15 mouse cellular contexts compared by ENCODE assay signal in the genomic region with DNA sequence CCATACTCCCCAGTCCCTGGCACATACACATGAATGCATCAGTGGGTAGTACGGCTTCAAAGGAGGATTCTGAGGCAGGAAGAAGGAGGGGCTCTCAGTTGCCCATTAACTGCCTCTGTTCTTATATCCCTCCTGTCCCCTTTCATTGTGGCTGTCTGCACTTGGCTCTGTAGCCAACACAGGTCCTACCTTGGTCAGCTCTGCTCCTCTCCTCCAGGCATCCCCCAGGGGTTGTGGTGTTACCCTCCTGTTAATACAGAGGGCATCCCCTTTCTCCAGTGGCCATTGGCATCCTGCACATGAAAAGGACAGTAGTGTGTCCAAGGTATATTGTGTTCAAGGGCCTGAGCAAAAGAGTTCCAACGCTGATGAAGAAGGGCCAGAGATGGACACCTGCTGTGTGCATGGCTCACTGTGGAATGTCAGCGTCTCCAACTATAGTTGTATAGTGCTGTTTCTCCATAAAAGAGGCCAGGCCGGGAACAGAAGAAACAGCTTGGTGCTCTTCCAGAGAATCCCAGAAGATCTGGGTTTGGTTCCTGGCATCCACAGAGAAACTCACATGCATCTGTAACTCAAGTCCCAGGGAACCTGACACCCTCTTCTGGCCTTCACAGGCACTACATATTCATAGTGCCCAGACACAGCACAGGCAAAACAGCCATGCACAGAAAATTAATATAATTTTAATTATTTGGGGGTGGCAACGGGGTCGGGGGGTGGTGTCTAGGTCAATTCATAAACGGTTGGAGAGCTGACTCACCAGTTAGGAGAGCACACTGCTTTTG. TPM values are rescaled to one million over a fixed set of nuclear protein-coding genes. Genes with fewer than 3 reads are reported as not detected.
A peak's percentile ranks its signal among the peaks of the same experiment; 100 is the strongest.
DNase-seq lines count a peak whose midpoint lies in the region; ATAC-seq and TF ChIP-seq lines count a peak whose summit lies in the region.
"Had no signal": no experiment of that assay in that cellular context is flagged by ENCODE, and none has a peak within 500 bp of the region (broad histone marks: within the 10 kb centered on the region; RNA-seq: fewer than 3 reads in every experiment).

No protein-coding gene starts in this region.

- DNase-seq in heart, adult 8-10 months (ENCODE audit: low spot score), result no peak
- DNase-seq in lung, postnatal 0 days (ENCODE audit: low spot score), result no peak
- no peak for DNase-seq in lung, adult 18-20 months
- peak; percentile 34 for DNase-seq in c-Kit-positive CD71-positive TER-119-positive erythroid progenitor cells, embryonic 14.5 days (ENCODE audit: low spot score)
- DNase-seq in naive thymus-derived CD4-positive, alpha-beta T cell, adult 2 months (ENCODE audit: low read depth), result peak; percentile 52
- DNase-seq in embryo, embryonic 11 days, result no peak
- DNase-seq in ovary, postnatal 14 days (ENCODE audit: low spot score), result no peak
- DNase-seq: cerebellum, postnatal 10 days; kidney, postnatal 14 days; spleen, adult 18-20 months had no signal

- no peak for ATAC-seq in heart, embryonic 12.5 days (ENCODE audit: insufficient number of reproducible peaks, low FRiP score)
- no peak for ATAC-seq in lung, postnatal 0 days

- H3K36me3 ChIP-seq in heart, embryonic 12.5 days, result peaks cover 18% of the 10 kb centered on the region
- H3K36me3 ChIP-seq in lung, postnatal 0 days (ENCODE audit: insufficient read depth, low read length), result no peaks in the 10 kb centered on the region
- H3K36me3 ChIP-seq: embryonic facial prominence, embryonic 15.5 days had no signal

- peaks cover 49% of the 10 kb centered on the region for H3K4me1 ChIP-seq in heart, embryonic 12.5 days (replicated peaks)
- H3K4me1 ChIP-seq in lung, postnatal 0 days (ENCODE audit: insufficient read depth, low read depth, low read length), result peaks cover 8% of the 10 kb centered on the region; the same call in 1 of the 2 replicates
- H3K4me1 ChIP-seq: embryonic facial prominence, embryonic 15.5 days had no signal

- TF ChIP-seq CTCF in lung, postnatal 0 days (IDR thresholded peaks at IDR 0.05), result peak; percentile 31

- H3K27ac ChIP-seq in heart, embryonic 12.5 days (ENCODE audit: poor library complexity, severe bottlenecking), result no peak overlapping the region
- H3K27ac ChIP-seq in lung, postnatal 0 days (ENCODE audit: low read length), result peak overlapping the region; percentile 48
- H3K27ac ChIP-seq: embryonic facial prominence, embryonic 15.5 days; hindbrain, embryonic 14.5 days had no signal

- TF ChIP-seq EP300 in lung, postnatal 0 days (IDR thresholded peaks at IDR 0.05), result no peak

- H3K4me3 ChIP-seq in heart, embryonic 12.5 days, result no peak overlapping the region
- H3K4me3 ChIP-seq in lung, postnatal 0 days (ENCODE audit: low read depth, low read length), result no peak overlapping the region
- H3K4me3 ChIP-seq: embryonic facial prominence, embryonic 15.5 days; megakaryocyte, embryonic 14.5 days; myocyte had no signal

- 0 out of 2 replicates have a peak overlapping the region, but pooled peaks have one; percentile 6 for H3K4me2 ChIP-seq in heart, embryonic 12.5 days
- no peak overlapping the region for H3K4me2 ChIP-seq in lung, postnatal 0 days (replicated peaks; ENCODE audit: low read depth, low read length)
- H3K4me2 ChIP-seq: embryonic facial prominence, embryonic 15.5 days; hindbrain, embryonic 14.5 days had no signal

- no peak overlapping the region for H3K9ac ChIP-seq in heart, embryonic 12.5 days
- no peak overlapping the region for H3K9ac ChIP-seq in lung, postnatal 0 days (replicated peaks; ENCODE audit: low read depth)
- H3K9ac ChIP-seq: embryonic facial prominence, embryonic 15.5 days; hindbrain, embryonic 14.5 days had no signal

- no peaks in the 10 kb centered on the region; the same call in 1 of the 2 replicates for H3K9me3 ChIP-seq in heart, embryonic 12.5 days (replicated peaks)
- no peaks in the 10 kb centered on the region for H3K9me3 ChIP-seq in lung, postnatal 0 days (ENCODE audit: low read length)
- H3K9me3 ChIP-seq: embryonic facial prominence, embryonic 15.5 days; megakaryocyte, embryonic 14.5 days had no signal

- H3K27me3 ChIP-seq in heart, embryonic 12.5 days (replicated peaks), result no peaks in the 10 kb centered on the region
- H3K27me3 ChIP-seq in lung, postnatal 0 days (replicated peaks; ENCODE audit: insufficient read depth, low read length), result no peaks in the 10 kb centered on the region
- H3K27me3 ChIP-seq: embryonic facial prominence, embryonic 15.5 days; megakaryocyte, embryonic 14.5 days had no signal

- WGBS in heart, embryonic 12.5 days, result 83% methylated on average over 7 of the region's 7 CpGs
- 85% methylated on average over 6 of the region's 7 CpGs for WGBS in lung, postnatal 0 days

RNA-seq across cellular contexts. Expression of gene Slc41a3, which starts 20.9 kb away (rescaled TPM):
- polyA plus RNA-seq in heart, embryonic 12.5 days (2016; fragmentation: Nextera tagmentation; extraction: Ambion mirVana), result 11.4 and 12.2 TPM in 2 replicates
- 10 to 100 TPM; 48.1 to 98.4 (median 78.7) TPM for total RNA-seq in heart, adult 8-10 months (2022)
- polyA plus RNA-seq in lung, postnatal 0 days (2015; fragmentation: Nextera tagmentation; extraction: Ambion mirVana), result 9.7 and 10.8 TPM in 2 replicates

Comparison
In these comparisons a context has a peak if more than half of its experiments do, and no peak if none do; other contexts are left out.
1. DNase-seq: peak in c-Kit-positive CD71-positive TER-119-positive erythroid progenitor cells, embryonic 14.5 days (single experiment) and naive thymus-derived CD4-positive, alpha-beta T cell, adult 2 months (single experiment); none in heart, adult 8-10 months (single experiment), lung, postnatal 0 days (single experiment), lung, adult 18-20 months (0 of 2), embryo, embryonic 11 days (single experiment) and ovary, postnatal 14 days (single experiment).